Mouse (Mus musculus) hindbrain, embryonic 14.5 days (tissue): ENCODE results near the gene Pin1rt1. TPM values are rescaled to one million over a fixed set of nuclear protein-coding genes. Genes with fewer than 3 reads are reported as not detected.

ENCODE experiments used
- ATAC-seq: fragments of 200-750 bp; cut with Nextera tagmentation; 2 replicates; pipeline ENCODE4 v1.8.0; 2017; ENCODE audit warnings: moderate number of reproducible peaks, mild to moderate bottlenecking, moderate TSS enrichment, moderate library complexity; ENCODE audit not compliant: low FRiP score
- DNase-seq: peaks from one replicate; pipeline ENCODE4 v3.0.0-alpha.2; 2015; ENCODE audit warnings: low spot score
- H3K27ac ChIP-seq: fragments of 300-500 bp; sonication (generic); 2 replicates; pipeline ENCODE4 v1.5.1; 2014; ENCODE audit warnings: mild to moderate bottlenecking, moderate library complexity
- H3K27me3 ChIP-seq: fragments of 300-500 bp; sonication (generic); 2 replicates; pipeline ENCODE4 v1.6.1; 2014; ENCODE audit warnings: mild to moderate bottlenecking, low read length, mixed read lengths; ENCODE audit not compliant: control insufficient read depth, insufficient read depth
- H3K36me3 ChIP-seq: fragments of 300-500 bp; sonication (generic); replicated peaks from 2 replicates; pipeline ENCODE4 v1.6.1; 2014; ENCODE audit not compliant: control insufficient read depth, insufficient read depth
- H3K4me1 ChIP-seq: fragments of 300-500 bp; sonication (generic); replicated peaks from 2 replicates; pipeline ENCODE4 v1.6.1; 2014; ENCODE audit warnings: antibody characterized with exemption, low read length, mixed read lengths; ENCODE audit not compliant: control insufficient read depth, insufficient read depth
- H3K4me2 ChIP-seq: fragments of 300-500 bp; sonication (generic); replicated peaks from 2 replicates; pipeline ENCODE4 v1.6.1; 2014; ENCODE audit warnings: mild to moderate bottlenecking, moderate library complexity
- H3K4me3 ChIP-seq: fragments of 300-500 bp; sonication (generic); replicated peaks from 2 replicates; pipeline ENCODE4 v1.5.1; 2014; ENCODE audit warnings: mild to moderate bottlenecking, low read length
- H3K9ac ChIP-seq: fragments of 300-500 bp; sonication (generic); 2 replicates; pipeline ENCODE4 v1.6.1; 2014
- H3K9me3 ChIP-seq: fragments of 300-500 bp; sonication (generic); 2 replicates; pipeline ENCODE4 v1.6.1; 2016; ENCODE audit warnings: low read length; ENCODE audit not compliant: control insufficient read depth
- WGBS: fragments of 180-500 bp; shearing (Covaris S2); extraction: QIAGEN DNeasy Blood & Tissue Kit; methylation state at CpG from one replicate; pipeline ENCODE4 v1.1.7; 2014; 5-methylcytosine and 5-hydroxymethylcytosine counted together
- polyA plus RNA-seq: library from polyadenylated mRNA; unstranded; fragments of >200 nt; fragmentation: Nextera tagmentation; extraction: Ambion mirVana; gene quantifications from 2 replicates; pipeline ENCODE4 v1.2.1, GENCODE M21; 2014

Gene Pin1rt1
- polyA plus RNA-seq, 1 experiment from 2014 or later: not detected

DNA sequence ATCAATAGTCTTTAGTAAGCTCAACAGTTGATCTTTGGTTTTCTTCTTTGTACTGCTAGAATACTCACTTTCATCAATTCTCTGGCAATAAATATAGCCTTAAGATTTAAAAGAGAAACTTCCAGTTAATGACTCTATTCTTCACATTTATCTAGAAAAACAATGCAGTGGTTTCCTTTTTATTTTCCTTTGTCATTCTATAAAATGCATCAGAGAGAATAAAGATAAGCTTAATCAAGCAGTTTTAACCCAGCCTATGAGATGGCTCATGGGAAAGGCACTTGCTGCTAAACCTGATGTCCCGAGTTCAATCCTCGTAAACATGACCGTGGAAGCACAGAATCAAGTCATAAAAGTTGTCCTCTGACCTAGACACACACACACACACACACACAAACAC is 5.8 kb upstream of the Pin1rt1 start:
- H3K4me1 ChIP-seq: no peaks in the 10 kb centered on the region
- ATAC-seq (no peak), DNase-seq (no peak)
- no peak overlapping the region for H3K9ac ChIP-seq
- H3K27ac ChIP-seq: no peak overlapping the region
- H3K36me3 ChIP-seq: no peaks in the 10 kb centered on the region
- 89% methylated on average over 3 of the region's 3 CpGs for WGBS
- H3K4me3 ChIP-seq: no peak overlapping the region
- H3K27me3 ChIP-seq: no peaks in the 10 kb centered on the region
- no peak overlapping the region for H3K4me2 ChIP-seq
- no peaks in the 10 kb centered on the region for H3K9me3 ChIP-seq

DNA sequence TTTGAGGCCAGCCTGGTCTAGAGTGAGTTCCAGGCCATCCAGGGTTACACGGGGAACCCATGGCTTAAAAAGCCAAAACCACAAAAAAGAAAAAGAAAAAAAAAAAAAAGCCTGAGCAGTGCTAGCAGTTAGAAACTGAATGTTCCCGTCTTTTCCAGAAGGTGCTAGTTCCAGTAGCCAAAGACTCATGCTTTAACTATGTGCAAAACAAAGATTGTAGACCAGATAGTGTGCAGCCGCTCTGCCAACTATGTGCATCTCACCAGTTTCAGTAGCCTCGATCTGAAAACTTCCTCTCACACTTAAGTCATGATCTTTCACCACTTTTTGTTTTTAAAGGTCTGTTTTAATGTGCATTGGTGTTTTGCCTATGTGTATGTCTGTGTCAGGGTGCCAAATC is 1.6 kb upstream of the Pin1rt1 start:
- Histone ChIP-seq H3K4me3 (no peak overlapping the region), H3K27ac (no peak overlapping the region), H3K4me1 (0 out of 2 replicates have a peak, but pooled peaks cover 2% of the 10 kb centered on the region), H3K36me3 (no peaks in the 10 kb centered on the region), H3K9me3 (no peaks in the 10 kb centered on the region), H3K4me2 (no peak overlapping the region), H3K9ac (no peak overlapping the region), H3K27me3 (no peaks in the 10 kb centered on the region)
- no peak for DNase-seq
- WGBS: 94% methylated on average over 4 of the region's 4 CpGs
- ATAC-seq: no peak

DNA sequence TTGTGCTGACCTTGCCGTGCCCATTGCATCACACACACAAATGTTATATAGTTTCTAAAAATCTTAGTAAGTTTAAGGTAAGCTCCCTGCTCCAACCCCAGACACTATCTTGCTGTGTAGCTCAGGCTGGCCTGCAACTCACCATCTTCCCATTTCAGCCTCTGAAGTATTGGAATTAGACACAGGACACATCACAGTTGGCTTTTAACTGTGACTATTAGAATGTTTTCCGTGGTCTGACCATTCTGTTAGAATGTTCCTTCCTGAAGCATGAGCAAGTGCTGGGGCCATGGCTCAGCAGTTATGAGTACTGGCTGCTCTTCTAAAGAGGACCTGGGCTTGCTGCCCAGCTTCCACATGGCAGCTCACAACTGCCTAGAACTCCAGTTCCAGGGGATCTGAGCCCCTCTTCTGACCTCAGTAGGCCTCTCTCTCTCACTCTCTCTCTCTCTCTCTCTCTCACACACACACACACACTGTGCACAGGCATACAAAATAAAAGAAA is 1.1 kb upstream of the Pin1rt1 start:
- ATAC-seq (no peak), DNase-seq (no peak)
- 90% methylated on average over 2 of the region's 2 CpGs for WGBS

DNA sequence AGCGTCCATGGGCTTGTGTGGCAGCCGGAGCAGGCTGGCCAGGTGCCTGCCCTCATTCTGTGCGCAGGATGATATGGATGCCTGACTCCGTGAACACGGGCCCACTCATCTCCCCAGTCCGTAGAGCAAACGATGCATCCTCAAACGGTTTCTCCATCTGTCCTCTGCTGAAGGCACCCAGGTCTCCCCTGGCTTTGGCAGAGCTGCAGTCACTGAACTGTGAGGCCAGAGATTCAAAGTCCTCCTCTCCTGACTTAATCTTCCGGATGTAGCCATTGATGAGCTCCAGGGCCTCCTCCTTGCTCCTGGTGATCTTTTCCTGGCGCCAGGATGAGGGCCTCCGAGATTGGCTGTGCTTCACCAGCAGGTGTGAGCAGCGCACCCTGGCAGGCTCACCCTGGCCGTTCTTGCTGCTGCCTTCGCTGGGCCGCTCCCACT is 1.9 kb downstream of the Pin1rt1 start:
- WGBS: 37% methylated on average over 15 of the region's 15 CpGs
- no peak overlapping the region for H3K4me2 ChIP-seq
- H3K27me3 ChIP-seq: no peaks in the 10 kb centered on the region
- H3K4me3 ChIP-seq: no peak overlapping the region
- H3K36me3 ChIP-seq: no peaks in the 10 kb centered on the region
- ATAC-seq: no peak
- DNase-seq: no peak
- peaks cover 20% of the 10 kb centered on the region for H3K4me1 ChIP-seq
- H3K9ac ChIP-seq: no peak overlapping the region
- H3K9me3 ChIP-seq: no peaks in the 10 kb centered on the region
- H3K27ac ChIP-seq: no peak overlapping the region

More for the DNA sequence above, 1.1 kb upstream of the Pin1rt1 start:
- H3K9me3 ChIP-seq: no peaks in the 10 kb centered on the region
- no peak overlapping the region for H3K27ac ChIP-seq
- no peaks in the 10 kb centered on the region for H3K27me3 ChIP-seq
- H3K4me3 ChIP-seq: no peak overlapping the region
- 0 out of 2 replicates have a peak, but pooled peaks cover 4% of the 10 kb centered on the region for H3K4me1 ChIP-seq
- H3K4me2 ChIP-seq: no peak overlapping the region
- no peaks in the 10 kb centered on the region for H3K36me3 ChIP-seq
- no peak overlapping the region for H3K9ac ChIP-seq

DNA sequence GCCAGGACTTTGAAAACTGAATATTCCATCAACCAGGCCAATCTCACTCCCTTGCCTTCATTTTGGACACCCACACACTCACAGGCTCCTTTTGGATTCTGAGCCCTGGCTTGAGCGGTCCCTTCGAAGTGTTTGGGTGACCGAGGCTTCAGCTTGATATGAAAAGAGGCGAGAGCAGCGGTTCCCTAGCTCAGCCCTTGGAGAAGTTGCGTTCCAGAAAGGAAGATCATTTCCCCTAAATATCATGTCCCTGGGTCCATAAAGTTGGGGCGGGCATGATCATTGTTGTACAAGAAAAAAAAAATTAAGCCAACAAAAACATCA is 3.7 kb downstream of the Pin1rt1 start:
- H3K9ac ChIP-seq: peak overlapping the region; percentile 84
- DNase-seq (no peak), ATAC-seq (no peak)
- H3K4me2 ChIP-seq: peak overlapping the region; percentile 74
- H3K27me3 ChIP-seq: no peaks in the 10 kb centered on the region
- peak overlapping the region; percentile 84 for H3K4me3 ChIP-seq
- peak overlapping the region; percentile 94 for H3K27ac ChIP-seq
- 5% methylated on average over 7 of the region's 7 CpGs for WGBS
- peaks cover 20% of the 10 kb centered on the region for H3K4me1 ChIP-seq
- no peaks in the 10 kb centered on the region for H3K36me3 ChIP-seq
- H3K9me3 ChIP-seq: no peaks in the 10 kb centered on the region

DNA sequence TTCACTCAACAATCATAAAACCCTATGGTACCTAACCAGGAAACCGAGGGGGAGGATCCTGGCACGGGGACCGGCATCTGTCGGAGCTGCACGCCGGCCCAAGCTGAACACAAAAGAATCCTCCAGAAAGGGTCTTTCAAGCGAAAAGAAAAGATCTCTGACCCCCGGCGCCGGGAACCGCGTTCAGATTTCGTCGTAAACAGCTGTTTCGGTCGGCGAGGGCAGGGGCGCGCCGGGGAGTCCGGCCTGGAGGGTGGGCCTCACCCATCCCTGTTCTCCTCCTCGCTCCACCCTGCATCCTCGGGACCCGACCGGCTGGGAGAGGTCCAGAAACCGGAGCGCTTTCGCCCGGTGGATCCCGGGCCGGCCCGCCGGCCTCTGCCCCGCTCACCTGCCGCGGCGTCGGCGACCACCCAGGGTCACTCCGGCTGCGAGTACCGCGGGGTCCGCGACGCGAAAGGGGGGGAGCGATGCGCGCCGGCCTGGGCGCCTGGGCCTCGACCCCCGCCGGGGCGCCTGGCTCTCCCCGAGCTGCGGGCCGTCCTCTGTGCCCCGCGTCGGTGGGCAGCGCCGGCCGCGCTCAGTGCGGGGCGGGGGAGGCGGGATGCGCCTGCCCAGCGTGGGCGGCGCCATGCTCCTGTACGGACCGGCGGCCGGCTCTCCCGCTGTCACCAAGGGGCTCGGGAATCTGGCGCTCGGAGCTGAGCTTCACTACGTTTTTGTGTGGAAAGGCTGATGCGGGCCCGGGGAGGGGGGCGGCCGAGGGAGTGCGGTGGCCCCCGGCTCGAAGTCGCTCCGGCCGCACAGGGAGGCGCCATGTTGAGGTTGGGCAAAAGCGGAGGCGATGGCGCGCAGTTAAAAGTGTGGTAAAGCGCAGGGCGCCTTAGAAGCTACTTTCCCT is 4.3 kb downstream of the Pin1rt1 start, which contains the start of gene Tcp11l1:
Gene Tcp11l1, minus strand, starts transcription at position 585 of the 901 bp plus-strand sequence.
- ATAC-seq (peak; percentile 94), DNase-seq (peak; percentile 73)
- Histone ChIP-seq H3K9me3 (no peaks in the 10 kb centered on the region), H3K4me2 (peak within 1 kb of the TSS; percentile 74), H3K4me3 (peak within 1 kb of the TSS; percentile 84), H3K9ac (peak within 1 kb of the TSS; percentile 84), H3K36me3 (no peaks in the 10 kb centered on the region), H3K27me3 (no peaks in the 10 kb centered on the region), H3K27ac (peak within 1 kb of the TSS; percentile 94), H3K4me1 (peaks cover 20% of the 10 kb centered on the region)
- under 1% methylated on average over 79 of the region's 99 CpGs for WGBS

DNA sequence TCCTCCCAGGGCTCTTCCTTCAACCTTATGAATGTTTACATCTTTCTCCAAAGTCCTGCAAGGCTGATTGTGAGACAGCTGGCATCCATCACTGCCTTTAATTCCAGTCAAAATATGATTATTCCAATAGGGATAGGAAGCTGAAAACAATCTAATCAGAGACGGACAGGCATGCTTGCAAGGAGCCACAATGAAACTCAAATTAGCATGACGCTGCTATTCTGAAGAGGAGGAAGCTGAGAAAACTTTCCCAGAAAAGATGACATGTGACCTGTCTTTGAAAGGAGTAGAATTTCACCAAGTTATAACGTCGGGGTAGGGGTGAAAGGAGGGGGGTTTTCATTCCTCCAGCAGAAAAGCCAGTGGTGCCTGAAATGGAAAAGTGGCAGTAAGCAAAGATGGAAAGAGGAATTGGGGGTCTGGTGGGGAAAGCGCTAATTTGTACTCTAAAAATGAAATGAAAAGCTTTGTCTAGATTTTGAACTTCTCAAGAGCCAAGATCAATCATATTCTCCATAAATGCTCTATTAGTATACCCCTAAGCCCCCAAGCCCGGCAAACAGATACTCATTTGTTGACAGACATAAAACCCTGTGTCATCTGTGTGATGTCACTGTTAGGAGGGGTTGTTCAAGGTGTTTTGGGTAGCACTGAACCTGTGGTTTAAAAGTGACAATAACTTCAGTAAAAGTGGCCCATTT is 5.4 kb downstream of the Pin1rt1 start:
- H3K4me3 ChIP-seq: peak overlapping the region; percentile 84
- H3K4me1 ChIP-seq: peaks cover 20% of the 10 kb centered on the region
- no peaks in the 10 kb centered on the region for H3K9me3 ChIP-seq
- ATAC-seq (no peak), DNase-seq (no peak)
- H3K4me2 ChIP-seq: peak overlapping the region; percentile 74
- peak overlapping the region; percentile 84 for H3K9ac ChIP-seq
- WGBS: 14% methylated on average over 6 of the region's 6 CpGs
- H3K36me3 ChIP-seq: peaks cover 6% of the 10 kb centered on the region
- H3K27ac ChIP-seq: no peak overlapping the region; the same call in 1 of the 2 replicates
- no peaks in the 10 kb centered on the region for H3K27me3 ChIP-seq

DNA sequence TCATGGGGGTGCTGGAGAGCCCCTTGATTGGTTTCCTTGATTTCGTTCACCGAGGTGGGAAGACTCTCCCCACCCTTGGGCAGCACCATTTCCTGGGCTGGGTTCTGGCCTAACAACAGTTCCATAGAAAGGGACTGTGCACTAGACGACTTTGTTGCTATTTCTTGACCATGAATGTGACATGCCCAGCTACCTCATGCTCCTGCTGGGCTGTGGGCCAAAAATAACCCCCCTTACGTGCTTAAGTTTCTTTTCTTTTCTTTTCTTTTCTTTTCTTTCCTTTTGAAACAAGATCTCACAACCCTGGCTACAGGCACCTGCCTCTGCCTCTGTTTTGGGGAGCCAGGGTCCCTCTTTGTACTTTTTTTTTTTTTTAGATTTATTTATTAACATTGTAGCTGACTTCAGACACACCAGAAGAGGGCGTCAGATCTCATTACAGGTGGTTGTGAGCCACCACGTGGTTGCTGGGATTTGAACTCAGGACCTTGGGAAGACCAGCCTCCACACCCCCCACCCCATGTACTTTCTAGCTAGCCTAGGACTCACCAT is 6.3 kb downstream of the Pin1rt1 start:
- H3K9ac ChIP-seq: no peak overlapping the region
- H3K4me1 ChIP-seq: peaks cover 20% of the 10 kb centered on the region
- WGBS: 58% methylated on average over 6 of the region's 6 CpGs
- no peak overlapping the region for H3K4me3 ChIP-seq
- no peak for DNase-seq
- peak overlapping the region; percentile 74; the same call in 1 of the 2 replicates for H3K4me2 ChIP-seq
- no peaks in the 10 kb centered on the region for H3K27me3 ChIP-seq
- ATAC-seq: no peak
- H3K36me3 ChIP-seq: peaks cover 16% of the 10 kb centered on the region
- no peaks in the 10 kb centered on the region for H3K9me3 ChIP-seq
- no peak overlapping the region for H3K27ac ChIP-seq

DNA sequence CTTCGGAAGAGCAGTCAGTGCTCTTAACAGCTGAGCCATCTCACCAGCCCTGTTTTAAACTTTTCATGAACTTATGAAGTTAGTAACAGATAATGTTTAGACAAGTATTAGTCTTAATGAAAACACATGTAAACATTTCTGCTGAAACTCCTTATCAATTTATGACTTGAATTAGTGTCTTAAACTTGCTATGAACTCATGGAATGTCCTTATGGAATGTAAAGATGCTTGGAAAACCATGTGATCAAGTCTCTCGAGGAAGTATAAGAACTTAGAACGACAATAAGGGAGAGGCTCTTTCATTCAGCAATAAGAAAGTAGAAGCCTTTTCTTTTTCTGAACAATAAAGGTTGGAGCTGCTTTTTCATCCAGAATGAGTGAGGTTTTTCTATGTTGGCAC is 11.8 kb downstream of the Pin1rt1 start:
- ATAC-seq (no peak), DNase-seq (no peak)
- Histone ChIP-seq H3K27ac (no peak overlapping the region), H3K4me1 (no peaks in the 10 kb centered on the region), H3K4me3 (no peak overlapping the region), H3K9me3 (no peaks in the 10 kb centered on the region), H3K4me2 (no peak overlapping the region), H3K9ac (no peak overlapping the region), H3K27me3 (no peaks in the 10 kb centered on the region), H3K36me3 (peaks cover 35% of the 10 kb centered on the region)
- WGBS: 90% methylated on average over 3 of the region's 3 CpGs
